Mouse (Mus musculus) T-cell, adult 66 days (primary cell): ENCODE measurements around the gene Ankrd11. TPM values are rescaled to one million over a fixed set of nuclear protein-coding genes. Genes with fewer than 3 reads are reported as not detected.

Experiments used
- total RNA-seq, 2 experiments: library from RNA; stranded (reverse); gene quantifications; 3 replicates in 1 of 2; 4 replicates in 1 of 2; pipeline ENCODE4 v1.2.4; 2023

The Ankrd11 gene
- 100 to 1,000 TPM; 315 to 332 TPM for total RNA-seq

GRCm38 (mm10) chr8:123042158-123042973 is at the start of gene Ankrd11:
Ankrd11 (minus strand) TSS chr8:123042277.

DNA sequence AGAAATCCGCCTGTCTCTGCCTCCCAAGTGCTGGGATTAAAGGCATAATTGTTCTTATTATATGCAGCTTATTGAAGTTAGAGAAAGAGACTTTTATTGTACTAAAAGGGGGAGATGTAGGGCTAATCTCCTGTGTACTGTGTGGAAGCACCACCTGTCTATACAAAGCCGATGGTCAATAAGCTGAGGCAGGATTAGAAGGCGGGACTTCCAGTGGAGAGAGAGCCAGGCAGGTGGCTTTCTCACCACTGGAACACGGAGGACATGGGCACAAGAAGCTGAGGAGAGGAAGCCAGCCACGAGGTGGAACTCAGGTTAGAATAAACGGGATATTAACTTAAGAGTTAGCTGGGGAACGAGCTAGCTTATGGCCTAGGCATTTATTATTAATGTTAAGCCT is 20.6 kb upstream of the Ankrd11 start, which contains the start of gene Spg7:
Spg7 (plus strand) TSS at position 222 of the 400 bp plus-strand sequence.

DNA sequence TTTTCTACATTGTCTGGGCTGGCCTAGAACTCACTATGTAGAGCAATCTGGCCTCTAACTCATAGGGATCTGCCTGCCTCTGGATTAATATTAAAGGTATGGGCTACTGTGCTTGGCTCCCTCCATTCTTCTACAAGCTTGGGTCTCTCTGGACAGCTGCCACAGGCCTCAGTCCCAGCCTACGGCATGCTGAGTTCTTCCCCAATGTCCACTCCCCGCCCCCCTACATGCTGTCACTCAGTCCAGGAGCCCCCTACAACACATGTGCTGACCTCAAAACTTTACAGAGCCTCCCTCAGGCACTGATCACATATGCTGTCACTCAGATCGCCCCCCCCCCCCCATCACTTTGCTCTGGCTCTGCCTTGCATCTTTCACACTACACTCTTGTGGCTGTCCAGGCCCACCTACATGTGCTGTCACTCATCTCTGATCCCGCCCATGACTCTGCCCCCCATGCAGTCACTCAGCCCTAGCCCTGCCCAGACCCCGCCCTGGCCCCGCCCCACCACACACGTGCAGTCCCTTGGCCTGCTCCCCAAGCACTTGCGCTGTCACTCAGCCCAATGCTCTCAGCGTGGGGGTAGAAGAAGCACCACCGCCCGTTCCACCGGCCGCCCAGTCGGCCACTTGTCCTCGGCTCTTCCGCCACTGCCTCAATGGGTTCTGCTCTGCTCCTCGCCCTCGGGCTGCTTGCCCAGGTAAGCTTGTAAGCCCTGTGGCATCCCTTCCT is 194.1 kb downstream of the Ankrd11 start, which contains the start of gene Cdh15:
Cdh15 (plus strand) TSS at position 138 of the 733 bp plus-strand sequence.

Other genes starting within 250 kb of the Ankrd11 start
- under 1 TPM in 1 of 2 experiments, not detected in 1; 0.20 TPM for gene Cdh15, start 194.3 kb downstream of the Ankrd11 start, total RNA-seq
- gene Spg7, start 20.7 kb upstream of the Ankrd11 start, total RNA-seq, result 10 to 100 TPM; 64.1 to 68.2 TPM
- 1,000 to 10,000 TPM; 1,793 to 1,834 TPM for gene Rpl13, start 60.1 kb upstream of the Ankrd11 start, total RNA-seq
- 1 to 10 TPM; 2.4 to 4.4 TPM for gene Cpne7, start 75.1 kb upstream of the Ankrd11 start, total RNA-seq
- not detected for gene Sult5a1, start 116.0 kb upstream of the Ankrd11 start, total RNA-seq
- gene Dpep1, start 144.0 kb upstream of the Ankrd11 start, total RNA-seq, result not detected
- gene Chmp1a, start 170.5 kb upstream of the Ankrd11 start, total RNA-seq, result 10 to 100 TPM; 66.2 to 94.1 TPM
- not detected for gene Spata33, start 170.6 kb upstream of the Ankrd11 start, total RNA-seq
- 10 to 100 TPM; 56.3 to 72.4 TPM for gene Cdk10, start 182.6 kb upstream of the Ankrd11 start, total RNA-seq
- 10 to 100 TPM; 10.6 to 14.3 TPM for gene Spata2l, start 194.0 kb upstream of the Ankrd11 start, total RNA-seq
- gene Zfp276, start 211.9 kb upstream of the Ankrd11 start, total RNA-seq, result 10 to 100 TPM; 35.2 to 40.2 TPM
- gene Vps9d1, start 212.1 kb upstream of the Ankrd11 start, total RNA-seq, result 10 to 100 TPM; 31.2 to 33.0 TPM